Mouse (Mus musculus) midbrain, embryonic 14.5 days (tissue): ENCODE results near the gene Rfx3. TPM values are rescaled to one million over a fixed set of nuclear protein-coding genes. Genes with fewer than 3 reads are reported as not detected.

ENCODE experiments used
- ATAC-seq: fragments of 200-750 bp; cut with Nextera tagmentation; 2 replicates; pipeline ENCODE4 v1.8.0; 2017; ENCODE audit warnings: moderate number of reproducible peaks, moderate library complexity; ENCODE audit not compliant: low FRiP score, low TSS enrichment
- DNase-seq: peaks from one replicate; pipeline ENCODE4 v3.0.0-alpha.2; 2015
- H3K27ac ChIP-seq: fragments of 300-500 bp; sonication (generic); replicated peaks from 2 replicates; pipeline ENCODE4 v1.5.1; 2014; ENCODE audit warnings: mild to moderate bottlenecking, low read depth, low read length, moderate library complexity
- H3K27me3 ChIP-seq: fragments of 300-500 bp; sonication (generic); 2 replicates; pipeline ENCODE4 v1.6.1; 2014; ENCODE audit warnings: low read length, control low read depth, mixed read lengths; ENCODE audit not compliant: control insufficient read depth, insufficient read depth
- H3K36me3 ChIP-seq: fragments of 300-500 bp; sonication (generic); 2 replicates; pipeline ENCODE4 v1.6.1; 2014; ENCODE audit warnings: low read length, control low read depth; ENCODE audit not compliant: control insufficient read depth, insufficient read depth
- H3K4me1 ChIP-seq: fragments of 300-500 bp; sonication (generic); 2 replicates; pipeline ENCODE4 v1.6.1; 2014; ENCODE audit warnings: mild to moderate bottlenecking, antibody characterized with exemption, low read length, control low read depth; ENCODE audit not compliant: control insufficient read depth, insufficient read depth
- H3K4me2 ChIP-seq: fragments of 300-500 bp; sonication (generic); 2 replicates; pipeline ENCODE4 v1.6.1; 2014; ENCODE audit warnings: mild to moderate bottlenecking, low read length, moderate library complexity
- H3K4me3 ChIP-seq: fragments of 300-500 bp; sonication (generic); replicated peaks from 2 replicates; pipeline ENCODE4 v1.5.1; 2014; ENCODE audit warnings: low read depth, low read length
- H3K9ac ChIP-seq: fragments of 300-500 bp; sonication (generic); replicated peaks from 2 replicates; pipeline ENCODE4 v1.6.1; 2014; ENCODE audit warnings: mild to moderate bottlenecking, low read length, moderate library complexity
- H3K9me3 ChIP-seq: fragments of 300-500 bp; sonication (generic); 2 replicates; pipeline ENCODE4 v1.6.1; 2016; ENCODE audit warnings: low read length, control low read depth, mixed read lengths; ENCODE audit not compliant: control insufficient read depth
- WGBS: fragments of 180-500 bp; shearing (Covaris S2); extraction: QIAGEN DNeasy Blood & Tissue Kit; methylation state at CpG from one replicate; pipeline ENCODE4 v1.1.7; 2014; 5-methylcytosine and 5-hydroxymethylcytosine counted together
- polyA plus RNA-seq: library from polyadenylated mRNA; unstranded; fragments of >200 nt; fragmentation: Nextera tagmentation; extraction: Ambion mirVana; gene quantifications from 2 replicates; pipeline ENCODE4 v1.2.1, GENCODE M21; 2014

Gene Rfx3
- polyA plus RNA-seq, 1 experiment from 2014 or later, result 37.8 TPM

DNA sequence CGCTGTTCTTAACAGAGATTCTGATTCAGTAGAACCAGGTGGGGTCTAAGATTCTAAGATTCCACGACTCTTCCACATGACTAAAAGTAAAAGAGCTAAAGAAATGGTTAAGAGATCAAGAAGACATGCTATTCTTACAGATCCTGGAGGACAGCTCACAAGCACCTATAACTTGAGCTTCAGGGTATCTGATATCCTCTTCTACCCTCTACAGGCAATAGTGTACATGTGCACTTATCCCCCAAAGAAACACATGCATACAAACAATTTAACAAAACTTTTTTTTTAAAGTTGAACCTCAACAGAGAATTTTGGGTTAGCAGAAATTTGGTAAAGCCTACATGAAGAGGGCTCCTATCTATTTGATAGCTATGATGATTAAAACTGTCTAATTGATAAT is 79.8 kb downstream of the Rfx3 start:
- no peak for ATAC-seq
- no peak overlapping the region for H3K27ac ChIP-seq
- no peaks in the 10 kb centered on the region for H3K36me3 ChIP-seq
- 0 out of 2 replicates have a peak, but pooled peaks cover 7% of the 10 kb centered on the region for H3K4me1 ChIP-seq
- no peak overlapping the region for H3K9ac ChIP-seq
- 95% methylated on average over 2 of the region's 2 CpGs for WGBS
- no peak for DNase-seq
- H3K27me3 ChIP-seq, result no peaks in the 10 kb centered on the region
- H3K9me3 ChIP-seq, result no peaks in the 10 kb centered on the region
- H3K4me3 ChIP-seq, result no peak overlapping the region
- no peak overlapping the region for H3K4me2 ChIP-seq

DNA sequence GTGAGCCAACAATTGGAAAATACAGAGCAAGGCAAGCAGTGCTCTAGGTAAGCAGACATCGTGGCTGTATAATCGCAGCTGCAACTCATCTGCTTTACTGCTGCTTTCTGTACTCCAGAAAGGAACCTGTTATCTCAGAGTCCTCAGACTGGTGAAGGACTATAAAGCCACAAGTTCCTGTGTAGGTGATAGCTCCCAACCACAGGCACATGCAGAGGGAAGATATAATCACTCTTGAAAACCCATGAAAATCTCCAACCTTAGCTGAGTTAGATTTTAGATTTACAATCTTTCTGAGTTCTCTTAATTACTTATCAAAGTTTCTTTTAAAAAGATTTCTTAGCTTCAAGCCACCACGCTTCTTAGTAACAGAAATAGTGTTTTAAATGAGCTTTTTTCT is 84.6 kb downstream of the Rfx3 start:
- Histone ChIP-seq H3K4me3 (no peak overlapping the region), H3K27me3 (no peaks in the 10 kb centered on the region), H3K36me3 (no peaks in the 10 kb centered on the region), H3K9ac (no peak overlapping the region), H3K9me3 (no peaks in the 10 kb centered on the region), H3K4me1 (no peaks in the 10 kb centered on the region), H3K4me2 (no peak overlapping the region), H3K27ac (no peak overlapping the region)
- no peak for DNase-seq
- ATAC-seq, result no peak
- WGBS, result 95% methylated on average over 3 of the region's 3 CpGs

- no peaks in the 10 kb centered on the region for H3K4me1 ChIP-seq
- no peak overlapping the region for H3K27ac ChIP-seq
- no peak for ATAC-seq
- H3K9me3 ChIP-seq, result no peaks in the 10 kb centered on the region
- no peaks in the 10 kb centered on the region for H3K27me3 ChIP-seq
- no peak overlapping the region for H3K4me3 ChIP-seq
- peak; percentile 33 for DNase-seq
- no peak overlapping the region for H3K9ac ChIP-seq
- H3K36me3 ChIP-seq, result no peaks in the 10 kb centered on the region
- 55% methylated on average over 2 of the region's 2 CpGs for WGBS
- no peak overlapping the region for H3K4me2 ChIP-seq
These were observed 91.9 kb downstream of the Rfx3 start for GRCm38 (mm10) chr19:27919040-27919439.

- no peak overlapping the region for H3K9ac ChIP-seq
- H3K36me3 ChIP-seq, result no peaks in the 10 kb centered on the region
- H3K27ac ChIP-seq, result 0 out of 2 replicates have a peak overlapping the region, but pooled peaks have one; percentile 5
- 50% methylated on average over 2 of the region's 2 CpGs for WGBS
- no peaks in the 10 kb centered on the region for H3K4me1 ChIP-seq
- no peak for ATAC-seq
- H3K27me3 ChIP-seq, result no peaks in the 10 kb centered on the region
- H3K4me2 ChIP-seq, result no peak overlapping the region
- DNase-seq, result peak; percentile 29
- H3K9me3 ChIP-seq, result no peaks in the 10 kb centered on the region
- H3K4me3 ChIP-seq, result no peak overlapping the region
These were observed 94.5 kb downstream of the Rfx3 start for GRCm38 (mm10) chr19:27916446-27916845.

DNA sequence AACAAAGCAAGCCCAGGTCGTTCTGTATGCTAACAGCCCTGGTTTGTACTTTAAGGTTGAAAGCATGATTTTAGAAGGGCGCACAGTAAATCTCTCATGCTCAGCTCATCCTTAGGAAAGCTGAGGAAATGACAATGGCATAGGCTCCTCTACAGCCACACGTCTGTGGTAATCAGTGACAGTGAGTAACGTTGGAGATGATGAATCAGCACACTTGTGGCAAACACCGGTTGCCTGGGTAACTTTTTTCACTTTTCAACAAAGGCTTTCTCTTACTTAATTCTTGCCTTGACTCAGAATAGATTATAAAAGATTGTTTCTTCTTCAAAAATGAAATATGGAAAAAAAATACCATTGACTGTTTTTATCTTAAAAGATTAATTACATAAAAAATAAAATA is 104.0 kb downstream of the Rfx3 start:
- no peak for ATAC-seq
- WGBS, result 70% methylated on average over 5 of the region's 5 CpGs
- peaks cover 8% of the 10 kb centered on the region for H3K4me1 ChIP-seq
- DNase-seq, result no peak
- H3K4me3 ChIP-seq, result no peak overlapping the region
- H3K9me3 ChIP-seq, result no peaks in the 10 kb centered on the region
- no peaks in the 10 kb centered on the region for H3K27me3 ChIP-seq
- no peak overlapping the region for H3K4me2 ChIP-seq
- H3K27ac ChIP-seq, result no peak overlapping the region
- H3K36me3 ChIP-seq, result no peaks in the 10 kb centered on the region
- H3K9ac ChIP-seq, result no peak overlapping the region

- H3K9ac ChIP-seq, result no peak overlapping the region
- H3K4me1 ChIP-seq, result peaks cover 8% of the 10 kb centered on the region
- ATAC-seq (no peak), DNase-seq (no peak)
- no peaks in the 10 kb centered on the region for H3K36me3 ChIP-seq
- H3K27ac ChIP-seq, result no peak overlapping the region
- no peaks in the 10 kb centered on the region for H3K9me3 ChIP-seq
- H3K4me3 ChIP-seq, result no peak overlapping the region
- 92% methylated on average over 9 of the region's 9 CpGs for WGBS
- H3K27me3 ChIP-seq, result no peaks in the 10 kb centered on the region
- H3K4me2 ChIP-seq, result no peak overlapping the region
These were observed 105.0 kb downstream of the Rfx3 start for GRCm38 (mm10) chr19:27905976-27906375.

- H3K4me1 ChIP-seq, result peaks cover 8% of the 10 kb centered on the region
- 0 out of 2 replicates have a peak, but pooled peaks cover 4% of the 10 kb centered on the region for H3K36me3 ChIP-seq
- H3K9me3 ChIP-seq, result no peaks in the 10 kb centered on the region
- no peak overlapping the region for H3K4me3 ChIP-seq
- no peak overlapping the region for H3K4me2 ChIP-seq
- no peaks in the 10 kb centered on the region for H3K27me3 ChIP-seq
- ATAC-seq, result no peak
- DNase-seq, result no peak
- no peak overlapping the region for H3K27ac ChIP-seq
- 61% methylated on average over 1 of the region's 1 CpGs for WGBS
- H3K9ac ChIP-seq, result no peak overlapping the region
These were observed 105.8 kb downstream of the Rfx3 start for GRCm38 (mm10) chr19:27905172-27905571.

DNA sequence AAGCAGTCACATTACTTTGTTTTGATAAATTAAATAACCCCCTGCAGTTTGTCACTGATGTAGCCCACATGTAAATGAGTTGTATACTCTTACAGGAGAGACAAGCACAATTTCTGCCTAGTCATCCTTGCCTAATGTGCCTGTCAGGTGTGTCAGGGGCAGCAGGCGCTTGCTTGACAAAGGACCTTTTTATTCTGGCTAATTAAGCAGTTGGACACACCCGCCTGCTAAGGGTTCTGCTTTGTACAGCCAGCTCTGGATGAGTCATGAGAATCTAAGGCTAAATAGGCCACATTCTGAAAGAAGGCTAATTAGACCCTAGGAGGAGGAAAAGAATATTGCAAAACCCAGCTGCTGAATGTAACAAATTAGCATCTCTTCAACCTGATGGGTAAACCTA is 106.3 kb downstream of the Rfx3 start:
- H3K27me3 ChIP-seq, result no peaks in the 10 kb centered on the region
- DNase-seq (peak; percentile 40), ATAC-seq (peak; percentile 46; the same call in 1 of the 2 replicates)
- H3K9me3 ChIP-seq, result no peaks in the 10 kb centered on the region
- H3K4me2 ChIP-seq, result no peak overlapping the region
- H3K9ac ChIP-seq, result no peak overlapping the region
- 0 out of 2 replicates have a peak, but pooled peaks cover 4% of the 10 kb centered on the region for H3K36me3 ChIP-seq
- H3K4me3 ChIP-seq, result no peak overlapping the region
- no peak overlapping the region for H3K27ac ChIP-seq
- WGBS, result 15% methylated on average over 2 of the region's 2 CpGs
- H3K4me1 ChIP-seq, result peaks cover 8% of the 10 kb centered on the region

GRCm38 (mm10) chr19:27904209-27904608 is 106.8 kb downstream of the Rfx3 start:
- H3K9ac ChIP-seq, result no peak overlapping the region
- H3K27ac ChIP-seq, result 0 out of 2 replicates have a peak overlapping the region, but pooled peaks have one; percentile 20
- H3K9me3 ChIP-seq, result no peaks in the 10 kb centered on the region
- DNase-seq (peak; percentile 21), ATAC-seq (no peak)
- H3K4me3 ChIP-seq, result no peak overlapping the region
- H3K27me3 ChIP-seq, result no peaks in the 10 kb centered on the region
- WGBS, result 44% methylated on average over 4 of the region's 4 CpGs
- H3K4me1 ChIP-seq, result peaks cover 8% of the 10 kb centered on the region
- no peak overlapping the region for H3K4me2 ChIP-seq
- 0 out of 2 replicates have a peak, but pooled peaks cover 4% of the 10 kb centered on the region for H3K36me3 ChIP-seq
